Mouse (Mus musculus) midbrain, embryonic 12.5 days (tissue): ENCODE results near the gene Ift20. TPM values are rescaled to one million over a fixed set of nuclear protein-coding genes. Genes with fewer than 3 reads are reported as not detected.
A peak's percentile ranks its signal among the peaks of the same experiment; 100 is the strongest.
"Not testable (repeated sequence)": the region's sequence is repeated elsewhere in the genome, so short reads cannot be mapped to it uniquely, and the experiment has no call there.

ENCODE experiments used
- ATAC-seq: fragments of 200-750 bp; cut with Nextera tagmentation; 2 replicates; pipeline ENCODE4 v1.8.0; 2017; ENCODE audit warnings: low read depth, moderate TSS enrichment, moderate library complexity; ENCODE audit not compliant: low FRiP score
- H3K27ac ChIP-seq: fragments of 300-500 bp; sonication (generic); replicated peaks from 2 replicates; pipeline ENCODE4 v1.5.1; 2016; ENCODE audit warnings: mild to moderate bottlenecking
- H3K27me3 ChIP-seq: fragments of 300-500 bp; sonication (generic); 2 replicates; pipeline ENCODE4 v1.6.1; 2016; ENCODE audit warnings: mild to moderate bottlenecking
- H3K36me3 ChIP-seq: fragments of 300-500 bp; sonication (generic); 2 replicates; pipeline ENCODE4 v1.6.1; 2016
- H3K4me1 ChIP-seq: fragments of 300-500 bp; sonication (generic); 2 replicates; pipeline ENCODE4 v1.6.1; 2016
- H3K4me2 ChIP-seq: fragments of 300-500 bp; sonication (generic); replicated peaks from 2 replicates; pipeline ENCODE4 v1.6.1; 2016; ENCODE audit warnings: mild to moderate bottlenecking, moderate library complexity
- H3K4me3 ChIP-seq: fragments of 300-500 bp; sonication (generic); 2 replicates; pipeline ENCODE4 v1.5.1; 2016; ENCODE audit warnings: mild to moderate bottlenecking
- H3K9ac ChIP-seq: fragments of 300-500 bp; sonication (generic); replicated peaks from 2 replicates; pipeline ENCODE4 v1.6.1; 2016; ENCODE audit warnings: mild to moderate bottlenecking, moderate library complexity
- H3K9me3 ChIP-seq: fragments of 300-500 bp; sonication (generic); 2 replicates; pipeline ENCODE4 v1.6.1; 2016; ENCODE audit warnings: mild to moderate bottlenecking
- WGBS: fragments of 180-500 bp; shearing (Covaris S2); methylation state at CpG from one replicate; pipeline ENCODE4 v1.1.7; 2016; 5-methylcytosine and 5-hydroxymethylcytosine counted together
- polyA plus RNA-seq: library from polyadenylated mRNA; unstranded; fragments of >200 nt; fragmentation: Nextera tagmentation; extraction: Ambion mirVana; gene quantifications from 2 replicates; pipeline ENCODE4 v1.2.1, GENCODE M21; 2016

The Ift20 gene
- polyA plus RNA-seq, 1 experiment from 2014 or later, result 111 TPM

- Histone ChIP-seq H3K36me3 (peaks cover 58% of the 10 kb centered on the region), H3K9ac (no peak overlapping the region), H3K4me2 (no peak overlapping the region), H3K9me3 (no peaks in the 10 kb centered on the region), H3K4me1 (peaks cover 7% of the 10 kb centered on the region), H3K4me3 (no peak overlapping the region), H3K27ac (no peak overlapping the region), H3K27me3 (no peaks in the 10 kb centered on the region)
- 92% methylated on average over 12 of the region's 12 CpGs for WGBS
- ATAC-seq, result no peak
Observed at GRCm38 (mm10) chr11:78530001-78530400, 6.2 kb upstream of the Ift20 start.

GRCm38 (mm10) chr11:78531046-78531445 is 5.1 kb upstream of the Ift20 start:
- Histone ChIP-seq H3K27me3 (no peaks in the 10 kb centered on the region), H3K4me3 (no peak overlapping the region), H3K9me3 (no peaks in the 10 kb centered on the region), H3K4me1 (peaks cover 12% of the 10 kb centered on the region), H3K27ac (no peak overlapping the region), H3K9ac (no peak overlapping the region), H3K4me2 (no peak overlapping the region), H3K36me3 (peaks cover 47% of the 10 kb centered on the region)
- WGBS, result 82% methylated on average over 6 of the region's 6 CpGs
- no peak for ATAC-seq

GRCm38 (mm10) chr11:78531515-78531914 is 4.6 kb upstream of the Ift20 start:
- not testable (repeated sequence) for H3K9me3 ChIP-seq, H3K27me3 ChIP-seq, ATAC-seq, H3K4me3 ChIP-seq, H3K4me2 ChIP-seq, H3K27ac ChIP-seq, H3K9ac ChIP-seq
- peaks cover 12% of the 10 kb centered on the region for H3K4me1 ChIP-seq
- WGBS, result 96% methylated on average over 10 of the region's 10 CpGs
- H3K36me3 ChIP-seq, result peaks cover 43% of the 10 kb centered on the region

GRCm38 (mm10) chr11:78534516-78534915 is 1.6 kb upstream of the Ift20 start:
- peaks cover 25% of the 10 kb centered on the region for H3K36me3 ChIP-seq
- H3K4me3 ChIP-seq, result 0 out of 2 replicates have a peak overlapping the region, but pooled peaks have one; percentile 79
- H3K4me2 ChIP-seq, result peak overlapping the region; percentile 89
- H3K9me3 ChIP-seq, result no peaks in the 10 kb centered on the region
- H3K27me3 ChIP-seq, result no peaks in the 10 kb centered on the region
- no peak overlapping the region for H3K27ac ChIP-seq
- H3K4me1 ChIP-seq, result peaks cover 27% of the 10 kb centered on the region
- no peak overlapping the region for H3K9ac ChIP-seq
- WGBS, result 93% methylated on average over 4 of the region's 4 CpGs
- no peak for ATAC-seq

- Histone ChIP-seq H3K9me3 (no peaks in the 10 kb centered on the region), H3K36me3 (peaks cover 25% of the 10 kb centered on the region), H3K4me2 (peak overlapping the region; percentile 89), H3K27ac (peak overlapping the region; percentile 89), H3K27me3 (no peaks in the 10 kb centered on the region), H3K4me3 (peak overlapping the region; percentile 79), H3K4me1 (peaks cover 27% of the 10 kb centered on the region), H3K9ac (peak overlapping the region; percentile 74)
- WGBS, result 1% methylated on average over 23 of the region's 23 CpGs
- ATAC-seq, result peak; percentile 31
Observed at GRCm38 (mm10) chr11:78535376-78536079, 633 bp upstream of the Ift20 start.

- WGBS, result 4% methylated on average over 14 of the region's 14 CpGs
- Histone ChIP-seq H3K4me3 (peak overlapping the region; percentile 79), H3K9me3 (no peaks in the 10 kb centered on the region), H3K4me1 (peaks cover 27% of the 10 kb centered on the region), H3K27me3 (no peaks in the 10 kb centered on the region), H3K4me2 (peak overlapping the region; percentile 89), H3K9ac (peak overlapping the region; percentile 80), H3K36me3 (peaks cover 30% of the 10 kb centered on the region), H3K27ac (peak overlapping the region; percentile 85)
- peak; percentile 1; the same call in 1 of the 2 replicates for ATAC-seq
Observed at GRCm38 (mm10) chr11:78536690-78537084, 526 bp downstream of the Ift20 start.

GRCm38 (mm10) chr11:78540358-78540757 is 4.2 kb downstream of the Ift20 start:
- Histone ChIP-seq H3K27me3 (no peaks in the 10 kb centered on the region), H3K4me3 (no peak overlapping the region), H3K36me3 (peaks cover 54% of the 10 kb centered on the region), H3K9ac (no peak overlapping the region), H3K27ac (no peak overlapping the region), H3K4me2 (no peak overlapping the region), H3K4me1 (peaks cover 16% of the 10 kb centered on the region), H3K9me3 (no peaks in the 10 kb centered on the region)
- 84% methylated on average over 3 of the region's 3 CpGs for whole genome bisulfite sequencing
- no peak for ATAC-seq

GRCm38 (mm10) chr11:78544449-78545111 is 8.4 kb downstream of the Ift20 start:
- H3K36me3 ChIP-seq, result peaks cover 48% of the 10 kb centered on the region

GRCm38 (mm10) chr11:78545181-78545580 is 9.0 kb downstream of the Ift20 start:
- no peak for ATAC-seq
- H3K4me1 ChIP-seq, result peaks cover 20% of the 10 kb centered on the region
- 79% methylated on average over 8 of the region's 8 CpGs for WGBS
- H3K9ac ChIP-seq, result no peak overlapping the region
- H3K27me3 ChIP-seq, result no peaks in the 10 kb centered on the region
- no peaks in the 10 kb centered on the region for H3K9me3 ChIP-seq
- H3K36me3 ChIP-seq, result peaks cover 42% of the 10 kb centered on the region
- no peak overlapping the region for H3K27ac ChIP-seq
- H3K4me3 ChIP-seq, result no peak overlapping the region
- no peak overlapping the region for H3K4me2 ChIP-seq

More at GRCm38 (mm10) chr11:78544449-78545111, 8.4 kb downstream of the Ift20 start:
- H3K27me3 ChIP-seq, result no peaks in the 10 kb centered on the region
- no peak overlapping the region for H3K9ac ChIP-seq
- no peak overlapping the region for H3K27ac ChIP-seq
- 95% methylated on average over 7 of the region's 7 CpGs for WGBS
- H3K4me3 ChIP-seq, result no peak overlapping the region
- ATAC-seq, result no peak
- H3K4me2 ChIP-seq, result no peak overlapping the region
- no peaks in the 10 kb centered on the region for H3K9me3 ChIP-seq
- H3K4me1 ChIP-seq, result peaks cover 14% of the 10 kb centered on the region

GRCm38 (mm10) chr11:78547718-78548460 is 11.7 kb downstream of the Ift20 start:
- no peak overlapping the region for H3K4me3 ChIP-seq
- H3K4me1 ChIP-seq, result peaks cover 20% of the 10 kb centered on the region
- H3K27ac ChIP-seq, result no peak overlapping the region

GRCm38 (mm10) chr11:78549491-78549987 is 13.4 kb downstream of the Ift20 start:
- Histone ChIP-seq H3K4me2 (peak overlapping the region; percentile 75), H3K9me3 (no peaks in the 10 kb centered on the region), H3K4me1 (peaks cover 20% of the 10 kb centered on the region), H3K27ac (no peak overlapping the region), H3K27me3 (no peaks in the 10 kb centered on the region), H3K36me3 (0 out of 2 replicates have a peak, but pooled peaks cover 11% of the 10 kb centered on the region), H3K9ac (peak overlapping the region; percentile 69), H3K4me3 (peak overlapping the region; percentile 62)
- 14% methylated on average over 5 of the region's 5 CpGs for WGBS
- ATAC-seq, result no peak

More at GRCm38 (mm10) chr11:78547718-78548460, 11.7 kb downstream of the Ift20 start:
- no peak overlapping the region for H3K9ac ChIP-seq
- H3K4me2 ChIP-seq, result no peak overlapping the region
- no peak for ATAC-seq
- H3K9me3 ChIP-seq, result no peaks in the 10 kb centered on the region
- WGBS, result 88% methylated on average over 2 of the region's 2 CpGs
- H3K27me3 ChIP-seq, result no peaks in the 10 kb centered on the region
- peaks cover 23% of the 10 kb centered on the region for H3K36me3 ChIP-seq
